Mouse (Mus musculus) thymus, adult 2 months (tissue): Measurements from ENCODE around the gene Safb2.

ENCODE experiments used
- CTCF ChIP-seq: fragments of 200-500 bp; IDR thresholded peaks from 2 replicates; pipeline ENCODE4 v1.5.1; 2012; ENCODE audit warnings: mild to moderate bottlenecking, control low read depth, low read length, moderate library complexity, borderline replicate concordance; ENCODE audit not compliant: control insufficient read depth, poor library complexity, insufficient read depth; ENCODE audit errors: extremely low read depth
- POLR2A ChIP-seq: fragments of 200-500 bp; IDR thresholded peaks from 2 replicates; pipeline ENCODE4 v1.6.1; 2012; ENCODE audit warnings: mild to moderate bottlenecking, low read length, control low read depth, moderate library complexity; ENCODE audit not compliant: control insufficient read depth, poor library complexity, insufficient read depth; ENCODE audit errors: extremely low read depth

DNA sequence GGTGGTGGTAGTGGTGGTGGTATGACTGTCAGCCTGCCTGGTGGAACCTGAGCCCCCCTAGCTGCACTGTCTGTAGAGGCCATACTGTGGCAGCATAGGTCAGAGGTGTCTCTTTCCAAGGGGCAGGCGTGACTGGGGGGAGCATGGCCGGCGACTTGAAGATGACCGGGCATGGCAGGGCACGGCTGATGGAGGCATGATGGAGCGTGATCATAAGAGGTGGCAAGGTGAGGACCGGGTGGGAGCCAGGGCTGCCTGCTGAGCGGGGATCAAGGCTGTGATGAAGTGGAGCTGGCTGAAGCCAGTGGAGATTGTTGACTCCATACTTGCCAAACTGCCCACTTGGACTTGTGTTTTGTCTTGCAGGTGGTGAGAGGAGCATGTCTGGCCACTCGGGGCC is 21.0 kb upstream of the Safb2 start:
- TF ChIP-seq CTCF (no peak), POLR2A (no peak)
